ENCODE assay signal across 20 mouse cellular contexts in genomic region chr19:38673936-38674335, GRCm38 (mm10).
DNase-seq lines count a peak whose midpoint lies in the region; ATAC-seq and TF ChIP-seq lines count a peak whose summit lies in the region.
"Had no signal": no experiment of that assay in that cellular context is flagged by ENCODE, and none has a peak within 500 bp of the region (broad histone marks: within the 10 kb centered on the region; RNA-seq: fewer than 3 reads in every experiment).

No protein-coding gene starts in this region.

- H3K9me3 ChIP-seq in embryonic facial prominence, embryonic 14.5 days (ENCODE audit: control insufficient read depth, low read length) = no peaks in the 10 kb centered on the region
- H3K9me3 ChIP-seq in stomach, embryonic 16.5 days (replicated peaks; ENCODE audit: control insufficient read depth, low read length) = no peaks in the 10 kb centered on the region
- H3K9me3 ChIP-seq in intestine, postnatal 0 days (ENCODE audit: control insufficient read depth) = no peaks in the 10 kb centered on the region
- H3K9me3 ChIP-seq in forebrain, embryonic 11.5 days (ENCODE audit: control insufficient read depth, low read length) = no peaks in the 10 kb centered on the region
- H3K9me3 ChIP-seq: embryonic facial prominence, embryonic 12.5 days; forebrain, embryonic 12.5 days had no signal

- peak; percentile 66 for DNase-seq in heart, adult 11 months
- no peak for DNase-seq in heart, postnatal 25 days (ENCODE audit: low spot score)
- DNase-seq in embryonic facial prominence, embryonic 14.5 days (ENCODE audit: low spot score) = peak; percentile 62
- DNase-seq in forebrain, embryonic 11.5 days (ENCODE audit: low spot score) = no peak
- DNase-seq: adrenal gland, adult 2 months; adrenal gland, postnatal 10 days; adrenal gland, postnatal 25 days; cerebellum, adult 11 months; cerebellum, adult 18-20 months; cerebellum, adult 8-10 months; cerebellum, adult 9-11 months; cerebellum, postnatal 14 days; cerebellum, postnatal 36 days; embryo, embryonic 11 days had no signal

- no peaks in the 10 kb centered on the region for H3K27me3 ChIP-seq in embryonic facial prominence, embryonic 14.5 days (replicated peaks; ENCODE audit: control insufficient read depth, insufficient read depth, low read length)
- H3K27me3 ChIP-seq in stomach, embryonic 16.5 days (ENCODE audit: control insufficient read depth, insufficient read depth, low read length) = no peaks in the 10 kb centered on the region
- H3K27me3 ChIP-seq in intestine, postnatal 0 days (replicated peaks; ENCODE audit: control insufficient read depth, insufficient read depth, low read length) = no peaks in the 10 kb centered on the region
- no peaks in the 10 kb centered on the region for H3K27me3 ChIP-seq in forebrain, embryonic 11.5 days (ENCODE audit: control insufficient read depth, insufficient read depth, low read length)
- H3K27me3 ChIP-seq: embryonic facial prominence, embryonic 12.5 days; forebrain, embryonic 12.5 days had no signal

- H3K9ac ChIP-seq in embryonic facial prominence, embryonic 14.5 days (ENCODE audit: low read depth, low read length) = no peak overlapping the region
- H3K9ac ChIP-seq in stomach, embryonic 16.5 days (ENCODE audit: low read length) = no peak overlapping the region
- no peak overlapping the region for H3K9ac ChIP-seq in intestine, postnatal 0 days (ENCODE audit: low read depth, low read length)
- no peak overlapping the region for H3K9ac ChIP-seq in forebrain, embryonic 11.5 days (ENCODE audit: low read length)
- H3K9ac ChIP-seq: embryonic facial prominence, embryonic 12.5 days; forebrain, embryonic 12.5 days had no signal

- no peaks in the 10 kb centered on the region for H3K36me3 ChIP-seq in embryonic facial prominence, embryonic 14.5 days (ENCODE audit: control insufficient read depth, insufficient read depth, low read length)
- H3K36me3 ChIP-seq in stomach, embryonic 16.5 days (ENCODE audit: control insufficient read depth, insufficient read depth, low read length) = no peaks in the 10 kb centered on the region
- H3K36me3 ChIP-seq in intestine, postnatal 0 days (ENCODE audit: control insufficient read depth, insufficient read depth) = no peaks in the 10 kb centered on the region
- H3K36me3 ChIP-seq in forebrain, embryonic 11.5 days (ENCODE audit: control insufficient read depth, insufficient read depth, low read length) = no peaks in the 10 kb centered on the region
- H3K36me3 ChIP-seq: embryonic facial prominence, embryonic 12.5 days; forebrain, embryonic 12.5 days had no signal

- H3K4me1 ChIP-seq in embryonic facial prominence, embryonic 14.5 days (ENCODE audit: control insufficient read depth, insufficient read depth, low read length) = no peaks in the 10 kb centered on the region
- peaks cover 7% of the 10 kb centered on the region; the same call in 1 of the 2 replicates for H3K4me1 ChIP-seq in stomach, embryonic 16.5 days (ENCODE audit: control insufficient read depth, insufficient read depth, low read length)
- H3K4me1 ChIP-seq in intestine, postnatal 0 days (replicated peaks; ENCODE audit: control insufficient read depth, insufficient read depth, low read length) = no peaks in the 10 kb centered on the region
- H3K4me1 ChIP-seq in forebrain, embryonic 11.5 days (replicated peaks; ENCODE audit: control insufficient read depth, insufficient read depth, low read length) = no peaks in the 10 kb centered on the region
- H3K4me1 ChIP-seq: embryonic facial prominence, embryonic 12.5 days; forebrain, embryonic 12.5 days had no signal

- no peak overlapping the region for H3K4me2 ChIP-seq in embryonic facial prominence, embryonic 14.5 days (ENCODE audit: low read depth, low read length)
- no peak overlapping the region for H3K4me2 ChIP-seq in stomach, embryonic 16.5 days (ENCODE audit: low read depth, low read length)
- H3K4me2 ChIP-seq in intestine, postnatal 0 days (replicated peaks; ENCODE audit: low read depth) = no peak overlapping the region
- no peak overlapping the region for H3K4me2 ChIP-seq in forebrain, embryonic 11.5 days (ENCODE audit: low read depth, low read length, severe bottlenecking)
- H3K4me2 ChIP-seq: embryonic facial prominence, embryonic 12.5 days; forebrain, embryonic 12.5 days had no signal

- H3K27ac ChIP-seq in embryonic facial prominence, embryonic 14.5 days (replicated peaks; ENCODE audit: low read depth, low read length) = no peak overlapping the region
- peak overlapping the region; percentile 57 for H3K27ac ChIP-seq in stomach, embryonic 16.5 days (ENCODE audit: low read length)
- H3K27ac ChIP-seq in intestine, postnatal 0 days (ENCODE audit: low read depth, low read length) = no peak overlapping the region
- H3K27ac ChIP-seq in forebrain, embryonic 11.5 days (ENCODE audit: low read depth, low read length) = no peak overlapping the region
- H3K27ac ChIP-seq: embryonic facial prominence, embryonic 12.5 days; forebrain, embryonic 12.5 days had no signal

- 55% methylated on average over 2 of the region's 2 CpGs for WGBS in embryonic facial prominence, embryonic 14.5 days
- 61% methylated on average over 2 of the region's 2 CpGs for WGBS in stomach, embryonic 16.5 days
- WGBS in intestine, postnatal 0 days = 56% methylated on average over 2 of the region's 2 CpGs
- WGBS in forebrain, embryonic 11.5 days = 84% methylated on average over 2 of the region's 2 CpGs

- no peak overlapping the region for H3K4me3 ChIP-seq in embryonic facial prominence, embryonic 14.5 days (ENCODE audit: low read depth, low read length)
- H3K4me3 ChIP-seq in stomach, embryonic 16.5 days (replicated peaks; ENCODE audit: low read length) = no peak overlapping the region
- H3K4me3 ChIP-seq in intestine, postnatal 0 days (ENCODE audit: low read depth, low read length) = no peak overlapping the region
- no peak overlapping the region for H3K4me3 ChIP-seq in forebrain, embryonic 11.5 days (ENCODE audit: low read depth, low read length)
- H3K4me3 ChIP-seq: embryonic facial prominence, embryonic 12.5 days; forebrain, embryonic 12.5 days had no signal

- no peak for TF ChIP-seq CTCF in intestine, postnatal 0 days (IDR thresholded peaks at IDR 0.05; ENCODE audit: low read depth)

- no peak; the same call in 1 of the 2 replicates for ATAC-seq in embryonic facial prominence, embryonic 14.5 days (ENCODE audit: low read depth)
- no peak for ATAC-seq in stomach, embryonic 16.5 days (ENCODE audit: insufficient read depth, low FRiP score)
- ATAC-seq in intestine, postnatal 0 days = no peak
- no peak for ATAC-seq in forebrain, embryonic 11.5 days (replicated peaks; ENCODE audit: low FRiP score)
- ATAC-seq: forebrain, embryonic 14.5 days; forebrain, embryonic 16.5 days had no signal

- intact Hi-C loops in heart, postnatal 25 days (cut with DNase I) = no loop called here

Comparison
In these comparisons a context has a peak if more than half of its experiments do, and no peak if none do; other contexts are left out.
1. DNase-seq: peak in heart, adult 11 months (single experiment) and embryonic facial prominence, embryonic 14.5 days (single experiment); none in heart, postnatal 25 days (single experiment) and forebrain, embryonic 11.5 days (single experiment).